Mouse (Mus musculus) liver, embryonic 14.5 days (tissue): ENCODE measurements around the gene Cad. TPM values are rescaled to one million over a fixed set of nuclear protein-coding genes. Genes with fewer than 3 reads are reported as not detected.

Experiments
- ATAC-seq: fragments of 200-750 bp; cut with Nextera tagmentation; 2 replicates; pipeline ENCODE4 v1.8.0; 2017; ENCODE audit warnings: moderate number of reproducible peaks, mild to moderate bottlenecking, moderate library complexity; ENCODE audit not compliant: insufficient read depth
- DNase-seq, 3 experiments: peaks; one replicate each; pipeline ENCODE4 v3.0.0-alpha.2; 2012 to 2013; ENCODE audit warnings: low read depth in 3 of 3, low spot score in 3 of 3
- H3K27ac ChIP-seq: fragments of 300-500 bp; sonication (generic); 2 replicates; pipeline ENCODE4 v1.5.1; 2014; ENCODE audit warnings: moderate library complexity, mild to moderate bottlenecking, control low read depth, inconsistent platforms
- H3K27me3 ChIP-seq: fragments of 300-500 bp; sonication (generic); 2 replicates; pipeline ENCODE4 v1.6.1; 2014; ENCODE audit warnings: mild to moderate bottlenecking, low read length, moderate library complexity; ENCODE audit not compliant: control insufficient read depth, insufficient read depth
- H3K36me3 ChIP-seq: fragments of 300-500 bp; sonication (generic); replicated peaks from 2 replicates; pipeline ENCODE4 v1.6.1; 2014; ENCODE audit warnings: low read depth; ENCODE audit not compliant: control insufficient read depth, insufficient read depth
- H3K4me1 ChIP-seq, 2 experiments: fragments of 200-500 bp in 1 of 2; fragments of 300-500 bp in 1 of 2; sonication (generic) in 1 of 2; replicated peaks; 2 replicates each; pipeline ENCODE4 v1.6.1; 2012 to 2014; ENCODE audit warnings: antibody characterized with exemption in 1 of 2, inconsistent platforms in 1 of 2, low read length in 1 of 2; ENCODE audit not compliant: control insufficient read depth in 2 of 2, insufficient read depth in 2 of 2
- H3K4me2 ChIP-seq: fragments of 300-500 bp; sonication (generic); 2 replicates; pipeline ENCODE4 v1.6.1; 2014; ENCODE audit warnings: low read depth, mild to moderate bottlenecking, control low read depth, moderate library complexity
- H3K4me3 ChIP-seq, 2 experiments: fragments of 200-500 bp in 1 of 2; fragments of 300-500 bp in 1 of 2; sonication (generic) in 1 of 2; 2 replicates each; pipeline ENCODE4 v1.5.1; 2012 to 2014; ENCODE audit warnings: low read depth in 2 of 2, low read length in 2 of 2, mild to moderate bottlenecking in 2 of 2, control low read depth in 1 of 2, inconsistent platforms in 1 of 2, moderate library complexity in 1 of 2; ENCODE audit not compliant: insufficient read depth in 1 of 2
- H3K9ac ChIP-seq: fragments of 300-500 bp; sonication (generic); replicated peaks from 2 replicates; pipeline ENCODE4 v1.6.1; 2014; ENCODE audit warnings: mild to moderate bottlenecking, control low read depth, moderate library complexity
- H3K9me3 ChIP-seq: fragments of 300-500 bp; sonication (generic); 2 replicates; pipeline ENCODE4 v1.6.1; 2016; ENCODE audit warnings: low read length, mixed read lengths; ENCODE audit not compliant: control insufficient read depth
- CTCF ChIP-seq: IDR thresholded peaks from 2 replicates; pipeline ENCODE4 v1.5.1; 2016; ENCODE audit warnings: antibody characterized with exemption, low read depth, control low read depth
- EP300 ChIP-seq: IDR thresholded peaks from 2 replicates; pipeline ENCODE4 v1.6.1; 2016; ENCODE audit warnings: antibody characterized with exemption, low read depth
- WGBS: fragments of 180-500 bp; shearing (Covaris S2); extraction: QIAGEN DNeasy Blood & Tissue Kit; methylation state at CpG from one replicate; pipeline ENCODE4 v1.1.7; 2014; ENCODE audit not compliant: insufficient replicate concordance; 5-methylcytosine and 5-hydroxymethylcytosine counted together
- polyA plus RNA-seq, 2 experiments: library from polyadenylated mRNA; depleted of rRNA in 1 of 2; stranded (reverse) in 1 of 2; unstranded in 1 of 2; fragments of >200 nt; fragmentation: Nextera tagmentation in 1 of 2; extraction: Ambion mirVana in 1 of 2; gene quantifications; 2 replicates each; pipeline versions ENCODE4 v1.2.1 to v1.2.3; 2012 to 2014

The Cad gene
- polyA plus RNA-seq, 2 experiments = 14.0 to 20.4 TPM

DNA sequence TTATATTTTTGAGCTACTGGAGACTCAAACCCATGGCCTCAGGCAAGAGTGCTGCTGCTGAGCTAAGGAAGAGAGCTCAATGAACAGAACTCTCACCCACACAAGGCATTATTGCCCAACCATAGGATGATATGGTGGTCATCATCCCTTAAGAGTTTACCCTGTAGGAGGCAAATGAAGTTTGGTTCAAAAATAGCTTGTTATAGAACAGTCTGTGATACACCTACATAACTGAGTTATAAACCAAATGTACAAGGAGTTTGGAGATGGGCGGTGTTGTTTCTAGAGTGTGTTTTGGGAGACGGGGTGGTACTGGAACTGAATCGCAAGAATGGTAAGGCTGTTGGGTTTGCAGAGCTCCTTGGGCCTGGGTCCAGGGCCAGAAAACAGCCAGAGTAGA is 15.2 kb downstream of the Cad start:
- Histone ChIP-seq H3K4me1 (no peaks in the 10 kb centered on the region), H3K9me3 (no peaks in the 10 kb centered on the region), H3K4me3 (no peak overlapping the region), H3K36me3 (peaks cover 39% of the 10 kb centered on the region), H3K9ac (no peak overlapping the region), H3K27ac (no peak overlapping the region), H3K4me2 (no peak overlapping the region), H3K27me3 (no peaks in the 10 kb centered on the region)
- TF ChIP-seq CTCF (no peak), EP300 (no peak)
- ATAC-seq (no peak), DNase-seq (no peak)
- 88% methylated on average over 3 of the region's 3 CpGs for WGBS

DNA sequence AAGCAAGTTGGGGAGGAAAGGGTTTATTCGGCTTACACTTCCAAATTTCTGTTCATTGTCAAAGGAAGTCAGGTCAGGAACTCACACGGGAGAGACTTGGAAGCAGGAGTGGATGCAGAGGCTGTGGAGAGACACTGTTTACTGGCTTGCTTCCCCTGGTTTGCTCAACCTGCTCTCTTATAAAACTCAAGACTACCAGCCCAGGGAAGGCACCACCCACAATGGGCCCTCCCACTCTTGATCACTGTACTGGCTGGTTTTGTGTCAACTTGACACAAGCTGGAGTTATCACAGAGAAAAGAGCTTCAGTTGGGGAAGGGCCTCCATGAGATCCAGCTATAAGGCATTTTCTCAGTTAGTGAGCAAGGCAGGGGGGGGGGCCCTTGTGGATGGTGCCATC is 16.5 kb downstream of the Cad start:
- H3K4me1 ChIP-seq = no peaks in the 10 kb centered on the region
- no peak for ATAC-seq
- H3K27ac ChIP-seq = no peak overlapping the region
- TF ChIP-seq EP300 (no peak), CTCF (no peak)
- peaks cover 40% of the 10 kb centered on the region for H3K36me3 ChIP-seq
- no peaks in the 10 kb centered on the region for H3K9me3 ChIP-seq
- no peak overlapping the region for H3K4me3 ChIP-seq
- H3K4me2 ChIP-seq = no peak overlapping the region
- WGBS = 67% methylated on average over 2 of the region's 2 CpGs
- no peak for DNase-seq
- no peak overlapping the region for H3K9ac ChIP-seq
- H3K27me3 ChIP-seq = no peaks in the 10 kb centered on the region

DNA sequence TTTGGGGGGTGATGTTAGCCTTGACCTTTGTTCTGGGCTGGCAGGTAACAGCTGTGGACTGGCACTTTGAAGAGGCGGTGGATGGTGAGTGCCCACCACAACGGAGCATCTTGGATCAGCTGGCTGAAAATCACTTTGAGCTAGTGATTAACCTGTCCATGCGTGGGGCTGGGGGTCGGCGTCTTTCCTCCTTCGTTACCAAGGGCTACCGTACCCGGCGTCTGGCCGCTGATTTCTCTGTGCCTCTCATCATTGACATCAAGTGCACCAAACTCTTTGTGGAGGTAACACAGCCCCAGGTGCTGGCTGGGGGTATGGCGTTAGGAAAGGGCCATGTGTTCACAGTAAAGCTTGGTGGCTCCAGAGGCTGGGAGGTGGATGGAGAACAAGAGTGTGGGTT is 17.2 kb downstream of the Cad start:
- WGBS = 91% methylated on average over 11 of the region's 11 CpGs

DNA sequence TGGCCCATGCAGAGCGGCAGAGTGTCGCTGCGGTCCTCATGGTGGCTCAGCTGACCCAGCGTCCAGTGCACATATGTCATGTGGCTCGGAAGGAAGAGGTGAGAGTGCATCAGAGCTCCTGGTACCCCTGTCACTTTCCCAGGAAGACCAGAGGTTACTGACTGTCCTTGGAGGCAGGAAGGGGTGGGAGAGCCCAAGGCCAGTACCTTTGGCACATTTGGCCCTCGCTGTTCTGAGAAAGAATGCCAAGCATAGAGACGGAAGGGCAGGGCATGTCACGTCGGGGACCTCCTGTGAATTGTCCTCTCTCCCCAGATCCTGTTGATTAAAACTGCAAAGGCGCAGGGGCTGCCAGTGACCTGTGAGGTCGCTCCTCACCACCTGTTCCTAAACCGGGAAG is 18.6 kb downstream of the Cad start:
- no peaks in the 10 kb centered on the region for H3K9me3 ChIP-seq
- no peak overlapping the region for H3K4me3 ChIP-seq
- H3K4me1 ChIP-seq = no peaks in the 10 kb centered on the region
- peaks cover 35% of the 10 kb centered on the region for H3K36me3 ChIP-seq
- WGBS = 83% methylated on average over 12 of the region's 12 CpGs
- DNase-seq (no peak), ATAC-seq (no peak)
- H3K9ac ChIP-seq = no peak overlapping the region
- H3K4me2 ChIP-seq = no peak overlapping the region
- no peaks in the 10 kb centered on the region for H3K27me3 ChIP-seq
- no peak overlapping the region for H3K27ac ChIP-seq
- TF ChIP-seq EP300 (no peak), CTCF (no peak)

More for the DNA sequence above, 17.2 kb downstream of the Cad start:
- DNase-seq = no peak
- Histone ChIP-seq H3K27ac (no peak overlapping the region), H3K4me3 (no peak overlapping the region), H3K4me2 (no peak overlapping the region), H3K27me3 (no peaks in the 10 kb centered on the region), H3K9ac (no peak overlapping the region), H3K4me1 (no peaks in the 10 kb centered on the region), H3K36me3 (peaks cover 40% of the 10 kb centered on the region), H3K9me3 (no peaks in the 10 kb centered on the region)
- TF ChIP-seq CTCF (no peak), EP300 (no peak)
- ATAC-seq = no peak

DNA sequence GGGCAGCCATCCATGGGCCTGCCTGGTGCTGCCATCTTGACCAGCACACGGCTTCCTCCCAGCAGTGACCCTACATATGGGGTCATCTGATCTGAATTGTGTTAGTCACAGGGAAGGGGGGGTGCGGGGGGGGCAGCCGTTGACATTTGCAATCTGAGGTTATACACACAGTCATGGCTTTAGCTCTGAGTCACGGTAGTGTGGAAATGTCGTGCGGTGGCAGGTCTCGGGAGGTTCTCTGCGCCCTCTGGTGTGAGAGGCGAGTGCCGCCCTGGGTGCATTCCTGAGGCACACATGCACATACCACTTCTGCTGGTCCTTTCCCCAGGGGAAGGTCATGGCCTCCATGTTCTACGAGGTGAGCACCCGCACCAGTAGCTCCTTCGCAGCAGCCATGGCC is 21.8 kb downstream of the Cad start:
- TF ChIP-seq CTCF (0 out of 2 replicates have a peak, but pooled peaks have one; percentile 7), EP300 (no peak)
- Histone ChIP-seq H3K4me1 (no peaks in the 10 kb centered on the region), H3K36me3 (peaks cover 26% of the 10 kb centered on the region), H3K9me3 (no peaks in the 10 kb centered on the region), H3K9ac (no peak overlapping the region), H3K4me3 (no peak overlapping the region), H3K4me2 (no peak overlapping the region), H3K27ac (no peak overlapping the region), H3K27me3 (no peaks in the 10 kb centered on the region)
- WGBS = 86% methylated on average over 13 of the region's 13 CpGs
- DNase-seq (no peak), ATAC-seq (no peak)
